Mouse (Mus musculus) heart, embryonic 14.5 days (tissue): Measurements from ENCODE around the gene Fmnl1. TPM values are rescaled to one million over a fixed set of nuclear protein-coding genes. Genes with fewer than 3 reads are reported as not detected.

Experiments
- ATAC-seq: fragments of 200-750 bp; cut with Nextera tagmentation; 2 replicates; pipeline ENCODE4 v1.8.0; 2017; ENCODE audit warnings: low read depth, moderate TSS enrichment; ENCODE audit not compliant: insufficient number of reproducible peaks, insufficient read depth, low FRiP score
- H3K27ac ChIP-seq, 2 experiments: fragments of 200-500 bp in 1 of 2; fragments of 300-500 bp in 1 of 2; sonication (generic) in 1 of 2; replicated peaks in 1 of 2; 2 replicates each; pipeline ENCODE4 v1.5.1; 2012 to 2014; ENCODE audit warnings: low read depth in 2 of 2, low read length in 2 of 2, control low read depth in 1 of 2, mild to moderate bottlenecking in 1 of 2, mixed read lengths in 1 of 2; ENCODE audit not compliant: control insufficient read depth in 1 of 2, insufficient read depth in 1 of 2
- H3K27me3 ChIP-seq: fragments of 300-500 bp; sonication (generic); 2 replicates; pipeline ENCODE4 v1.6.1; 2014; ENCODE audit warnings: mild to moderate bottlenecking, low read length, control low read depth; ENCODE audit not compliant: control insufficient read depth, insufficient read depth
- H3K36me3 ChIP-seq: fragments of 300-500 bp; sonication (generic); 2 replicates; pipeline ENCODE4 v1.6.1; 2014; ENCODE audit warnings: mild to moderate bottlenecking, control low read depth, low read length, mixed read lengths; ENCODE audit not compliant: control insufficient read depth, insufficient read depth
- H3K4me1 ChIP-seq, 2 experiments: fragments of 200-500 bp in 1 of 2; fragments of 300-500 bp in 1 of 2; sonication (generic) in 1 of 2; 2 replicates each; pipeline ENCODE4 v1.6.1; 2012 to 2014; ENCODE audit warnings: low read length in 2 of 2, control low read depth in 1 of 2, mixed read lengths in 1 of 2; ENCODE audit not compliant: control insufficient read depth in 2 of 2, insufficient read depth in 2 of 2
- H3K4me2 ChIP-seq: fragments of 300-500 bp; sonication (generic); 2 replicates; pipeline ENCODE4 v1.6.1; 2014; ENCODE audit warnings: mild to moderate bottlenecking, low read length
- H3K4me3 ChIP-seq, 2 experiments: fragments of 200-500 bp in 1 of 2; fragments of 300-500 bp in 1 of 2; sonication (generic) in 1 of 2; 2 replicates each; pipeline ENCODE4 v1.5.1; 2012 to 2014; ENCODE audit warnings: low read length in 2 of 2, mild to moderate bottlenecking in 2 of 2, control low read depth in 1 of 2, low read depth in 1 of 2, moderate library complexity in 1 of 2; ENCODE audit not compliant: control insufficient read depth in 1 of 2, insufficient read depth in 1 of 2
- H3K9ac ChIP-seq: fragments of 300-500 bp; sonication (generic); 2 replicates; pipeline ENCODE4 v1.6.1; 2014; ENCODE audit warnings: mild to moderate bottlenecking, low read length
- H3K9me3 ChIP-seq: fragments of 300-500 bp; sonication (generic); 2 replicates; pipeline ENCODE4 v1.6.1; 2016; ENCODE audit warnings: low read length, control low read depth; ENCODE audit not compliant: control insufficient read depth
- whole genome bisulfite sequencing: fragments of 180-500 bp; shearing (Covaris S2); extraction: QIAGEN DNeasy Blood & Tissue Kit; methylation state at CpG from one replicate; pipeline ENCODE4 v1.1.7; 2014; 5-methylcytosine and 5-hydroxymethylcytosine counted together
- polyA plus RNA-seq: library from polyadenylated mRNA; unstranded; fragments of >200 nt; fragmentation: Nextera tagmentation; extraction: Ambion mirVana; gene quantifications from 2 replicates; pipeline ENCODE4 v1.2.1, GENCODE M21; 2014

Gene Fmnl1
- polyA plus RNA-seq, 1 experiment from 2014 or later = 2.9 TPM

DNA sequence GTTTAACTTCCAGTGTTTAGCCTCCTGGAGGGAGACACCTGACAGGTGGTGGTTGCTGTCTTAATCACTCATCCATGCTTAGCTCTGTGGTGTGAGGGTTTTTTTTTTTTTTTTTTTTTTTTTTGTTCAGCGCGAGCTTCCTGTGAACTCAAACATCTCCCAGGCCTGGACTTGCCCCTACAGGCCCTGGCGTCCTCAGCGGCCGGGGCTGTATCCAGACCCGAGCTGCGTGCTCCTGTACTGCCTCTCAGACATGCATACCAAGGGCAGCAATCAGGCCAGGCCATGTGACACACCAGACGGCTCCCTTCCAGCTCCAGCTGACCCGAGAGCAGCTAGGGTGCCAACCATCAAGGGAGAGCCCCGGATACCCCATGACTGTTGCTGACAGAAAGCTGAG, 66.0 kb downstream of the Fmnl1 start:
- Histone ChIP-seq H3K9me3 (no peaks in the 10 kb centered on the region), H3K36me3 (peaks cover 28% of the 10 kb centered on the region), H3K4me3 (no peak overlapping the region), H3K4me2 (no peak overlapping the region), H3K4me1 (peaks cover 10 to 12% of the 10 kb centered on the region in 2 experiments), H3K9ac (no peak overlapping the region), H3K27me3 (no peaks in the 10 kb centered on the region), H3K27ac (no peak overlapping the region)
- ATAC-seq = no peak
- WGBS = 78% methylated on average over 10 of the region's 10 CpGs

GRCm38 (mm10) chr11:103237757-103238156, 66.8 kb downstream of the Fmnl1 start:
- peaks cover 25% of the 10 kb centered on the region for H3K36me3 ChIP-seq
- WGBS = 70% methylated on average over 9 of the region's 9 CpGs
- H3K27ac ChIP-seq = no peak overlapping the region
- H3K4me3 ChIP-seq = no peak overlapping the region
- H3K4me2 ChIP-seq = no peak overlapping the region
- no peak for ATAC-seq
- no peaks in the 10 kb centered on the region for H3K27me3 ChIP-seq
- peaks cover 10 to 12% of the 10 kb centered on the region in 2 experiments for H3K4me1 ChIP-seq
- no peaks in the 10 kb centered on the region for H3K9me3 ChIP-seq
- no peak overlapping the region for H3K9ac ChIP-seq

DNA sequence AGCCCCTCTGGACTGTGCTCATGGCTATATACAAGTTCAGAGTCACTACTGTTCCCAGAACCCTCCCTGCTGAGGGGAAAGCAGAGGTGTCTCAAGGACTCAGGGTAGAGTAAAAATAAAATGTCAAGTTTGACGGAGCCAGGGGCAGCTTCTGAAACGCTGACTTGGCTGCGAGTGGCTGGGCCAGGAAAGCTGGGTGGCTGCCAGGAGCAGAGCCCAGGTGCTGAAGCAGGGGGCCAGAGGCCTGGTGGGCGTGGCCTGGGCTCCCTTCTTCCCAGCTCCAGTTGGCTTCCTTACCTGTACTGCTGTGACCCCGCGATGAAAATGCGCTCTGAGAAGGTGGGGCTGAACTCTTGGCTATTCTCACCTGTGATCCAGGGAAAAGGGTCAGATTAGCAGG, 69.8 kb downstream of the Fmnl1 start:
- no peaks in the 10 kb centered on the region for H3K9me3 ChIP-seq
- H3K27me3 ChIP-seq = no peaks in the 10 kb centered on the region
- no peak; the same call in none of the 2 replicates for ATAC-seq
- H3K4me1 ChIP-seq = peaks cover 13 to 22% of the 10 kb centered on the region in 2 experiments
- H3K36me3 ChIP-seq = peaks cover 25% of the 10 kb centered on the region
- peak overlapping the region in 1 of 2 experiments; percentile 53; a peak in 2 of 4 replicates for H3K27ac ChIP-seq
- 19% methylated on average over 7 of the region's 7 CpGs for WGBS
- no peak overlapping the region for H3K4me2 ChIP-seq
- H3K9ac ChIP-seq = peak overlapping the region; percentile 31; the same call in 1 of the 2 replicates
- H3K4me3 ChIP-seq = no peak overlapping the region

- no peak for ATAC-seq
- no peak overlapping the region for H3K4me2 ChIP-seq
- H3K4me1 ChIP-seq = peaks cover 44 to 60% of the 10 kb centered on the region in 2 experiments
- no peak overlapping the region for H3K27ac ChIP-seq
- WGBS = 60% methylated on average over 4 of the region's 4 CpGs
- H3K36me3 ChIP-seq = peaks cover 6% of the 10 kb centered on the region; the same call in 1 of the 2 replicates
- no peaks in the 10 kb centered on the region for H3K27me3 ChIP-seq
- H3K4me3 ChIP-seq = no peak overlapping the region
- H3K9ac ChIP-seq = no peak overlapping the region; the same call in 1 of the 2 replicates
- no peaks in the 10 kb centered on the region for H3K9me3 ChIP-seq
These were observed 73.9 kb downstream of the Fmnl1 start for GRCm38 (mm10) chr11:103244856-103245255.

GRCm38 (mm10) chr11:103246081-103246730, 75.3 kb downstream of the Fmnl1 start:
- no peaks in the 10 kb centered on the region for H3K9me3 ChIP-seq
- no peaks in the 10 kb centered on the region for H3K36me3 ChIP-seq
- H3K27ac ChIP-seq = peak overlapping the region; percentile 31 to 73
- peak overlapping the region; percentile 6 for H3K4me2 ChIP-seq
- WGBS = 47% methylated on average over 10 of the region's 10 CpGs
- no peak overlapping the region for H3K4me3 ChIP-seq
- H3K27me3 ChIP-seq = no peaks in the 10 kb centered on the region
- peaks cover 35 to 48% of the 10 kb centered on the region in 2 experiments for H3K4me1 ChIP-seq
- 0 out of 2 replicates have a peak, but pooled peaks have one; percentile 23 for ATAC-seq
- peak overlapping the region; percentile 34; the same call in 1 of the 2 replicates for H3K9ac ChIP-seq

DNA sequence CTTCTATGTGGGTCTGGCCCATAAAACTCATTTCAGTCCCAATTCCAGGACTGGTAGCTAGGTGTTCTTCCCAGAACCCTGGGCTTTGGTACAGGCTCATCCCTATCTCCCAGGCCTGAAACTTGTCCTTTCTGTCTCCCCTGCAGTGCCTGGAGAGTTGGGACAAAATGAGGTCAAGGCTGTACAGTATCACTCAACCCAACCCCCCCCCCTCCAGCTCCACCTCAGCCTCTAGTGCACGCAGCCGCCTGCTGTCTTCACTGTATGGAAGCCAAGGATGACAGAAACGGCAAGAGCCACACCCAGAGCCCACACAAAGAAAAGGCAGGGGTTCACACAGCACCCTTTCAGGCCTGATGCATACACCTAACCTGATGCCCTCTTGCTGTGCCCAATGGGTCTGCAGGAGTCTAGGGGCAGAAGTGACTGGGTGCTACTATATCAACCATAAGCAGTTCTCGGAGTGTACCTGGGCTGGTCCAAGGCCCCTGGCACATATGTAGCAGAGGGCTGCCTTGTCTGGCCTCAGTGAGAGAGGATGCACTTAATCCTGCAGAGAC, 75.9 kb downstream of the Fmnl1 start:
- Histone ChIP-seq H3K4me3 (no peak overlapping the region), H3K4me1 (peaks cover 35 to 48% of the 10 kb centered on the region in 2 experiments), H3K36me3 (no peaks in the 10 kb centered on the region), H3K9ac (peak overlapping the region; percentile 38; the same call in 1 of the 2 replicates), H3K9me3 (no peaks in the 10 kb centered on the region), H3K27ac (peak overlapping the region; percentile 31 to 73), H3K4me2 (peak overlapping the region; percentile 6; the same call in 1 of the 2 replicates), H3K27me3 (no peaks in the 10 kb centered on the region)
- WGBS = 31% methylated on average over 4 of the region's 4 CpGs
- ATAC-seq = no peak

- Histone ChIP-seq H3K4me3 (no peak overlapping the region), H3K4me2 (peak overlapping the region; percentile 41), H3K9me3 (no peaks in the 10 kb centered on the region), H3K27me3 (no peaks in the 10 kb centered on the region), H3K27ac (peak overlapping the region; percentile 76), H3K9ac (peak overlapping the region; percentile 46; the same call in 1 of the 2 replicates), H3K36me3 (no peaks in the 10 kb centered on the region), H3K4me1 (peaks cover 35 to 48% of the 10 kb centered on the region in 2 experiments)
- 31% methylated on average over 11 of the region's 11 CpGs for WGBS
- peak; percentile 74 for ATAC-seq
These were observed 76.7 kb downstream of the Fmnl1 start for GRCm38 (mm10) chr11:103247504-103248177.
